Mouse (Mus musculus) cerebellum, adult 2 months (tissue): ENCODE measurements at regions not wholly inside any gene's neighbourhood (a gene's known extent, or its start where the extent isn't known, plus 50 kb on each side); places are given as distances from the start of the nearest gene placed in this dataset.

Experiments
- CTCF ChIP-seq: fragments of 200-500 bp; IDR thresholded peaks from 2 replicates; pipeline ENCODE4 v1.5.1; 2011; ENCODE audit warnings: low read depth, mild to moderate bottlenecking, control low read depth, low read length, moderate library complexity, borderline replicate concordance; ENCODE audit not compliant: insufficient read depth
- POLR2A ChIP-seq: fragments of 200-500 bp; IDR thresholded peaks from 2 replicates; pipeline ENCODE4 v1.6.1; 2011; ENCODE audit warnings: low read length, control low read depth, borderline replicate concordance; ENCODE audit not compliant: insufficient read depth

GRCm38 (mm10) chr16:62433125-62433524 is 353.5 kb downstream of the Nsun3 start:
- TF ChIP-seq CTCF (no peak), POLR2A (no peak)
